Mouse (Mus musculus) lung, postnatal 0 days (tissue): ENCODE data around the gene H2afz.

Experiments used
- CTCF ChIP-seq: IDR thresholded peaks from 2 replicates; pipeline ENCODE4 v1.5.1; 2016; ENCODE audit warnings: antibody characterized with exemption, mild to moderate bottlenecking
- EP300 ChIP-seq: IDR thresholded peaks from 2 replicates; pipeline ENCODE4 v1.6.1; 2016; ENCODE audit warnings: antibody characterized with exemption, mild to moderate bottlenecking, control low read depth

DNA sequence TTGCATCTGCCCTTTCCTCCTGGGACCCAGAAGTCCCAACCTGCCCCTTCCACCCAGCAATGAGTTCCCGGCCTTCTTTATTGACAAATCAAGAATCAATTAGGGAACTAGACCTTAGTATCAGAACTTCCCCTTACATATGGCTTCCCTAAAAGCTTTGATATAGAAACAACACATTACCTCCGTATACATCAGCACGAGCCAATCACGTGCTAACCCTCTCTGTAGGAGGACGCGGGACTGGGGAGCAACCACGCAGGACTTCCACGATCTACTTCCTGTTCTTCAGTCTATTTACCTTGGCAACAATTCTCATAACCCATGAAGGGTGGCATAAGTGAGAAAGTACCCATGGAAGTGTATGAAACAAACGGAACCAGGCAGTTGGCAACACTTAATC lies 15.9 kb upstream of the H2afz start:
- TF ChIP-seq EP300, result no peak
- no peak for TF ChIP-seq CTCF
